Mouse (Mus musculus) ovary, adult 2 months (tissue): ENCODE data around the gene Rnpepl1. TPM values are rescaled to one million over a fixed set of nuclear protein-coding genes. Genes with fewer than 3 reads are reported as not detected.

Source experiments
- polyA plus RNA-seq: library from polyadenylated mRNA; depleted of rRNA; stranded (reverse); fragments of >200 nt; gene quantifications from 2 replicates; pipeline ENCODE4 v1.2.3, GENCODE M21; 2012; rRNA removed

The Rnpepl1 gene
- polyA plus RNA-seq, result 211 and 246 TPM in 2 replicates

GRCm38 (mm10) chr1:92910239-92910885 is at the start of gene Rnpepl1:
TSS of gene Rnpepl1 (plus strand) at chr1:92910783.

DNA sequence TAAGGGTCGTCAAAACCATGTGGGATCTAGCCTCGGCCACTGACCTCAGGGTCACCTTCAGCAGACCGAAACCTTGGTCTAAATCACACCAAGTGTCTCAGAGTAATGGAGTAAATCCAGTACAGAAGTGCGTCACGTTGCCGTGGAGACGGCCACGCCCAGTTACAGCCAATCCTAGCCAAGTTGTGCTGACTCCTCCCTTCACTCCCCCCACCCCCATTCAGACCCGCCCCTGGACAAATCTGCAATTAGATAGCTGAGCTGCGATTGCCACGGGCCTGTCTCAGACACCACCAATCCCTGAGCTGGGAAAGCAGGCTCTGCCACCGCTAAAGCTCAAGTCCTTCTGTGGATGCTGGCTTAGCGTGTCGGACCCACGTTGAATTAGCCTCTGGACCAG is 7.8 kb upstream of the Rnpepl1 start, which contains the start of gene Ankmy1:
Gene Ankmy1 (minus strand): TSS at position 121 of the 400 bp plus-strand sequence.

DNA sequence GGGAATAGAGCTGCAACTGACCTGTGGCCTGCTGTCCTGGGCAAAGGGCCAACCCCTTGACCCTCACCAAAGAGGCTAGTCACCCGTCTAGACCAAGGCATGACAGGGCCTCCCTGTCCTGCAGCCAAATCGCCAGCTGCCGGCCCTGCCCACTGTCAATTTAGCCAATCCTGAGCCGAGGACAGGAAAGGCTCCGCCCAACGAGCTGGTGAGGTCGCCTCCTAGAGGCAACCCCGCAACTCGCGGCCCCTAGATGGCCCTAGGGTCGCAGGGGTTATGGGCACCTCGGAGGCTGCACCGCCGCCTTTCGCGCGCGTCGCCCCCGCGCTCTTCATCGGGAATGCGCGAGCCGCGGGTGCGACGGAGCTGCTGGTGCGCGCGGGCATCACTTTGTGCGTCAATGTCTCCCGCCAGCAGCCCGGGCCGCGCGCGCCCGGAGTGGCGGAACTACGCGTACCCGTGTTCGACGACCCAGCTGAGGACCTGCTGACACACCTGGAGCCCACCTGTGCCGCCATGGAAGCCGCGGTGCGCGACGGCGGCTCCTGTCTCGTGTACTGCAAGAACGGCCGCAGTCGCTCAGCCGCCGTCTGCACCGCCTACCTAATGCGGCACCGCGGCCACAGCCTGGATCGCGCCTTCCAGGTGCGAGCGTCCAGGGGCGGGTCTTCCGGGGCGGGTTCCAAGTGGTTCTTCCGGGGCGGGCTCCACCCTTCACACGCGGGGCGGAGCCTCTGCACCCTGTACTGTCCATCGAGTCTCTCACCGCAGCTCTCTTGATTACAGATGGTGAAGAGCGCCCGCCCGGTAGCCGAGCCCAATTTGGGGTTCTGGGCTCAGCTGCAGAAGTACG is 3.6 kb upstream of the Rnpepl1 start, which contains the start of gene Dusp28:
Gene Dusp28 (plus strand): TSS at position 203 of the 853 bp plus-strand sequence.

DNA sequence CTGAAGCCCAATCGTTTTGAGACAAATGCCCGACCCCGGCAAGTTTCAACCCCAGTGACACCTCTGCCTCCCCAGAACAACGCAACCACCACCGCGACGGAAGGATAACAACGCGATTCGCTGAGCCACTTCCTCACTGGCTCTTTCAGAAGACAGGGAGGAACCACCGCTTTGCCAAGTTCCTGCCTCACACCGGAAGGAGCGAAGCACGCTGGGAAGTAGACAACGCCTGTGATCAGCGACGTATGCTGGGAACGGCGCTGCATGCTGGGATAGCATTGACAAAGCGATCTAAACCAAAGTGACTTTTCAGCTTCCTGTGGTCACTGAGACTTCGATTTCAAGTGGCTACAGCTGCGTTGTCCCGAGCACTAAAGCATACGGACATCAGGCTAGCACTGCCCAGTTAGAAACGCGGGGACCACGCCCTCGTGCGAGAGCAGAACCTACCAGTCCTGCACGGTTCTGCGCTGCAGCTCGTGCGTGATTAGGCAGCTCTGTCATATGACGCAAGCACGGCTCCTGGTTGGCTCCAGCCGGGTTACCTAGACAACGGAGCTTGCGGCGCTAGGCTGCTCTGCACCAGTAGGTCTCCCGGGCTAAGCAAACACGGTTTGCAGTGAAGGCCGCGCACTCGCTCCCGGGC is 23.7 kb downstream of the Rnpepl1 start, which contains the start of gene Capn10:
Gene Capn10 (plus strand): TSS at position 195 of the 646 bp plus-strand sequence.

DNA sequence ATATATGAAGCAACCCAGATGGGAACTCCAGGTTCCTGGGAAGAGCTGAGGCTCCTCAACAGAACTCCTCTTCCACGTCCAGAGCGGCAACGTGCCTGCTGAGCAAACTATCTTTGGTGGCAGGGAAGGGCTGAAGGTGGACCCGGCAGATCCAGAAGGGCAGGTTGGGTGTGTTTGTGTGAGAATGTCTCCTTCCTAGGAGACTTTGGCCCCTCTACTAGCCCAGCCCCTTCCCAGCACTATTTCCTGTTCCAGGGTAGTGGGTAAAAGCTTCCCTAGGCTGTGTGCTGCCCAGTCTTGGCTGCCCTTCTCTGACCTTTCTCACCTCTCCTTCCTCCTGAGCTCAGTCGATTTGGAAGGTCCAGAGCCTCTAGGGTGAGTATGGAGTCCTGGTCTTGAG is 40.0 kb downstream of the Rnpepl1 start, which contains the start of gene Gpr35:
Gene Gpr35 (plus strand): TSS at position 259 of the 400 bp plus-strand sequence.

Other genes with a start within 250 kb of the Rnpepl1 start
- 99.9 and 114 TPM in 2 replicates for gene Gpc1, start 79.1 kb upstream of the Rnpepl1 start, polyA plus RNA-seq
- gene Ankmy1, start 7.9 kb upstream of the Rnpepl1 start, polyA plus RNA-seq, result 0.60 and 0.76 TPM in 2 replicates
- 44.4 and 52.9 TPM in 2 replicates for gene Dusp28, start 3.8 kb upstream of the Rnpepl1 start, polyA plus RNA-seq
- gene Capn10, start 23.6 kb downstream of the Rnpepl1 start, polyA plus RNA-seq, result 50.7 and 56.3 TPM in 2 replicates
- gene Gpr35, start 40.1 kb downstream of the Rnpepl1 start, polyA plus RNA-seq, result 4.5 and 4.9 TPM in 2 replicates
- gene Aqp12, start 95.6 kb downstream of the Rnpepl1 start, polyA plus RNA-seq, result 0.87 and 2.1 TPM in 2 replicates
- 6.2 and 7.1 TPM in 2 replicates for gene Kif1a, start 191.2 kb downstream of the Rnpepl1 start, polyA plus RNA-seq
- gene Agxt, start 224.5 kb downstream of the Rnpepl1 start, polyA plus RNA-seq, result 0.53 TPM in 1 of 2 replicates, not detected in the other